Mouse (Mus musculus) stomach, postnatal 0 days (tissue): ENCODE measurements around the gene Idua.

ENCODE experiments used
- CTCF ChIP-seq: IDR thresholded peaks from 2 replicates; pipeline ENCODE4 v1.5.1; 2016; ENCODE audit warnings: antibody characterized with exemption, low read depth, mild to moderate bottlenecking, moderate library complexity
- EP300 ChIP-seq: optimal IDR thresholded peaks from 2 replicates; pipeline ENCODE3; 2016; ENCODE audit warnings: antibody characterized with exemption

DNA sequence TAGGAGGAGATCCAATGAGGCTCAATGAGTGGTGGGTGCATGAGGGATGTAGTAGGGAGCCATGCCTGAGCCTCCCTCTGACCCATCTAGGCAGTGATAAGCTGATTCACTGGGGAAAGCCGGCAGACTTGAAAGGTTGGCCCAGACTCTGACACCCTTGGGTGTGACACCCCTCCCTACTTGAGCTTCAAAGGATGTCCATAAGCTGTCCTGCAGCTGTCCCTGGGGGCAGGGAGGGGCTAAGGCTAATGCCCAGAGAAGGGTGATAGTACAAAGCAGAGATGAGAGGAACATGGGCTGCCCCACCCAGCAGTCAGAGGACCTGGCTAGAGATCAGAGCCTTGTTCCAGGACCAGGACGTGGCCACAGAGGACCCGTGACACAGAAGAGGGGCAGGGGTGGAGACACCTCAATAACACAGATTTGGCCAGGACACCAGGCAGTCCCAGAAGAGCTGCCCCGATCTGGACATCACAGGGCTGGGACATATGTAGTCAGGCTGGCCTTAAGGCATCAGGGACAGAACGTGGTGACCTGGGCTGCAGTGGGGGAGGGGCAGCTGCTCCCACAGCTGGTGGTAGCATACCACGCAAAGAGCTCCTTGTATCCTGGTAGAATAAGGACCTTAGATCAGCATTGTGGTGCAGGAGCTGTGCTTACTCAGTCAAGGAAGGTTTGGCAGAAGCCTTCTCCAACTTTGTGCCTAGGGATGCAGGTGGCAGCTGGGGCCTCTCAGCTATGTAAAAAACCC lies 49.0 kb downstream of the Idua start:
- TF ChIP-seq EP300 (no peak), CTCF (no peak)
